10 mouse cellular contexts compared by ENCODE assay signal in genomic region chr14:78510713-78511112, GRCm38 (mm10). TPM values are rescaled to one million over a fixed set of nuclear protein-coding genes. Genes with fewer than 3 reads are reported as not detected.
DNase-seq lines count a peak whose midpoint lies in the region; ATAC-seq and TF ChIP-seq lines count a peak whose summit lies in the region.
"Had no signal": no experiment of that assay in that cellular context is flagged by ENCODE, and none has a peak within 500 bp of the region (broad histone marks: within the 10 kb centered on the region; RNA-seq: fewer than 3 reads in every experiment).

No protein-coding gene starts in this region.

- TF ChIP-seq CTCF in gastrocnemius, adult 2 months (IDR thresholded peaks at IDR 0.05) = peak; percentile 18; the same call in 1 of the 2 replicates

- no peak overlapping the region for H3K9ac ChIP-seq in liver, embryonic 11.5 days (ENCODE audit: low read depth, low read length)
- H3K9ac ChIP-seq in neural tube, embryonic 15.5 days (replicated peaks) = no peak overlapping the region

- no peaks in the 10 kb centered on the region for H3K9me3 ChIP-seq in liver, embryonic 11.5 days (ENCODE audit: control insufficient read depth, low read length)
- no peaks in the 10 kb centered on the region for H3K9me3 ChIP-seq in neural tube, embryonic 15.5 days (replicated peaks)

- DNase-seq in gastrocnemius, adult 2 months = no peak
- DNase-seq in gastrocnemius, postnatal 25 days = no peak
- no peak for DNase-seq in liver, embryonic 11.5 days (ENCODE audit: low spot score)
- DNase-seq in liver (no peak), ZHBTc4 (ENCODE audit: low read depth, low spot score) (peak; percentile 11)
- no peak for DNase-seq in heart, postnatal 14 days
- DNase-seq: cerebellum, adult 11-12 months had no signal

- intact Hi-C loops in gastrocnemius, adult 2 months (cut with DNase I) = no loop called here
- intact Hi-C loops in heart, postnatal 14 days (cut with DNase I) = no loop called here

- 0 out of 2 replicates have a peak, but pooled peaks have one; percentile 63 for ATAC-seq in liver, embryonic 11.5 days (replicated peaks; ENCODE audit: low FRiP score)
- peak; percentile 80 for ATAC-seq in megakaryocyte progenitor cell, adult 5-6 weeks (replicated peaks; ENCODE audit: poor library complexity)
- ATAC-seq in neural tube, embryonic 15.5 days (ENCODE audit: low FRiP score) = no peak

- no peaks in the 10 kb centered on the region for H3K4me1 ChIP-seq in liver, embryonic 11.5 days (replicated peaks; ENCODE audit: control insufficient read depth, insufficient read depth, low read length)
- no peaks in the 10 kb centered on the region for H3K4me1 ChIP-seq in neural tube, embryonic 15.5 days

- peaks cover 38% of the 10 kb centered on the region for H3K36me3 ChIP-seq in liver, embryonic 11.5 days (ENCODE audit: control insufficient read depth, insufficient read depth, low read length)
- peaks cover 71% of the 10 kb centered on the region for H3K36me3 ChIP-seq in neural tube, embryonic 15.5 days

- H3K4me3 ChIP-seq in gastrocnemius, adult 2 months = no peak overlapping the region
- H3K4me3 ChIP-seq in liver, embryonic 11.5 days (ENCODE audit: low read depth, low read length) = no peak overlapping the region
- H3K4me3 ChIP-seq in neural tube, embryonic 15.5 days (replicated peaks) = no peak overlapping the region

- H3K27ac ChIP-seq in gastrocnemius, adult 2 months = no peak overlapping the region
- no peak overlapping the region for H3K27ac ChIP-seq in liver, embryonic 11.5 days (ENCODE audit: low read depth, low read length)
- no peak overlapping the region for H3K27ac ChIP-seq in neural tube, embryonic 15.5 days (replicated peaks)
- H3K27ac ChIP-seq: macrophage had no signal

- H3K27me3 ChIP-seq in liver, embryonic 11.5 days (replicated peaks; ENCODE audit: control insufficient read depth, insufficient read depth, low read length) = no peaks in the 10 kb centered on the region
- H3K27me3 ChIP-seq in neural tube, embryonic 15.5 days (replicated peaks) = no peaks in the 10 kb centered on the region

- 88% methylated on average over 9 of the region's 9 CpGs for WGBS in liver, embryonic 11.5 days
- WGBS in neural tube, embryonic 15.5 days = 78% methylated on average over 9 of the region's 9 CpGs

- H3K4me2 ChIP-seq in liver, embryonic 11.5 days = no peak overlapping the region
- no peak overlapping the region for H3K4me2 ChIP-seq in neural tube, embryonic 15.5 days

RNA-seq across cellular contexts. Expression of gene Akap11, which starts 25.9 kb away (rescaled TPM):
- 10 to 100 TPM; 14.2 to 20.9 TPM for total RNA-seq in gastrocnemius, adult 2 months (2021)
- total RNA-seq in gastrocnemius, postnatal 25 days (2021) = 10 to 100 TPM in 1 of 2 experiments, 1 to 10 TPM in 1; 10.0 to 15.6 TPM
- 10.0 and 10.1 TPM in 2 replicates for polyA plus RNA-seq in liver, embryonic 11.5 days (2014; fragmentation: Nextera tagmentation; extraction: Ambion mirVana)
- 40.7 and 40.8 TPM in 2 replicates for total RNA-seq in megakaryocyte progenitor cell, adult 5-6 weeks (2015)
- total RNA-seq in megakaryocyte progenitor cell, adult 5-6 weeks (2017) = 37.4 and 48.8 TPM in 2 replicates
- total RNA-seq in heart, postnatal 14 days (2021) = 10 to 100 TPM; 29.9 to 31.8 TPM
- 31.5 and 32.4 TPM in 2 replicates for polyA plus RNA-seq in neural tube, embryonic 15.5 days (2015; fragmentation: Nextera tagmentation; extraction: Ambion mirVana)
